Mouse (Mus musculus) MEL (cell line): ENCODE measurements around the gene Cfap69.

Experiments used
- BHLHE40 ChIP-seq: IDR thresholded peaks from 2 replicates; pipeline ENCODE4 v1.6.1; 2012; ENCODE audit warnings: low read depth, mild to moderate bottlenecking, inconsistent platforms, low read length, improper control_type of control experiment, borderline replicate concordance
- CTCF ChIP-seq, 3 experiments: IDR thresholded peaks in 2 of 3; conservative IDR thresholded peaks in 1 of 3; 2 replicates each; pipeline ENCODE4 v1.5.1; 2011 to 2012; ENCODE audit warnings: low read length in 3 of 3, low read depth in 2 of 3, mild to moderate bottlenecking in 2 of 3, improper control_type of control experiment in 1 of 3, inconsistent platforms in 1 of 3, mixed read lengths in 1 of 3, moderate library complexity in 1 of 3; ENCODE audit not compliant: control insufficient read depth in 1 of 3, insufficient read depth in 1 of 3, poor library complexity in 1 of 3, severe bottlenecking in 1 of 3
- E2F4 ChIP-seq: IDR thresholded peaks from 2 replicates; pipeline ENCODE4 v1.6.1; 2011; ENCODE audit warnings: low read depth, low read length, improper control_type of control experiment, borderline replicate concordance
- ELF1 ChIP-seq: IDR thresholded peaks from 2 replicates; pipeline ENCODE4 v1.6.1; 2014; ENCODE audit warnings: low read depth, mild to moderate bottlenecking, inconsistent platforms, low read length, improper control_type of control experiment, moderate library complexity
- EP300 ChIP-seq, 2 experiments: IDR thresholded peaks; 2 replicates each; pipeline ENCODE4 v1.6.1; 2011; ENCODE audit warnings: improper control_type of control experiment in 2 of 2, low read length in 2 of 2, low read depth in 1 of 2, mild to moderate bottlenecking in 1 of 2
- ETS1 ChIP-seq: IDR thresholded peaks from 2 replicates; pipeline ENCODE4 v1.6.1; 2012; ENCODE audit warnings: low read depth, mild to moderate bottlenecking, inconsistent platforms, low read length, improper control_type of control experiment, moderate library complexity
- HCFC1 ChIP-seq: IDR thresholded peaks from 2 replicates; pipeline ENCODE4 v1.6.1; 2012; ENCODE audit warnings: low read depth, mild to moderate bottlenecking, inconsistent platforms, low read length, improper control_type of control experiment, moderate library complexity
- MAFK ChIP-seq: IDR thresholded peaks from 2 replicates; pipeline ENCODE4 v1.6.1; 2011; ENCODE audit warnings: low read depth, mild to moderate bottlenecking, low read length, improper control_type of control experiment, borderline replicate concordance
- MXI1 ChIP-seq: IDR thresholded peaks from 2 replicates; pipeline ENCODE4 v1.6.1; 2011; ENCODE audit warnings: mild to moderate bottlenecking, low read depth, low read length, improper control_type of control experiment
- POLR2A ChIP-seq, 2 experiments: IDR thresholded peaks; 2 replicates each; pipeline ENCODE4 v1.6.1; 2011 to 2012; ENCODE audit warnings: low read length in 2 of 2, mild to moderate bottlenecking in 2 of 2, control low read depth in 1 of 2, improper control_type of control experiment in 1 of 2, low read depth in 1 of 2, moderate library complexity in 1 of 2; ENCODE audit not compliant: control insufficient read depth in 1 of 2, insufficient read depth in 1 of 2, poor library complexity in 1 of 2
- TCF12 ChIP-seq: IDR thresholded peaks from 2 replicates; pipeline ENCODE4 v1.6.1; 2014; ENCODE audit warnings: low read depth, mild to moderate bottlenecking, inconsistent platforms, low read length, improper control_type of control experiment, moderate library complexity
- USF1 ChIP-seq: IDR thresholded peaks from 2 replicates; pipeline ENCODE4 v1.6.1; 2014; ENCODE audit warnings: low read depth, mild to moderate bottlenecking, inconsistent platforms, low read length, improper control_type of control experiment, moderate library complexity
- ZC3H11A ChIP-seq: IDR thresholded peaks from 2 replicates; pipeline ENCODE4 v1.6.1; 2012; ENCODE audit warnings: low read depth, mild to moderate bottlenecking, inconsistent platforms, low read length, improper control_type of control experiment
- ZNF384 ChIP-seq: IDR thresholded peaks from 2 replicates; pipeline ENCODE4 v1.6.1; 2012; ENCODE audit warnings: low read depth, mild to moderate bottlenecking, inconsistent platforms, low read length, improper control_type of control experiment

GRCm38 (mm10) chr5:5551110-5551509, 112.9 kb downstream of the Cfap69 start:
- no peak for TF ChIP-seq CTCF (IDR thresholded peaks at IDR 0.05 in 2 of 3, conservative IDR thresholded peaks at IDR 0.05 in 1 of 3; ENCODE audit: control insufficient read depth in 1 of 3, insufficient read depth in 1 of 3, low read depth in 2 of 3, low read length in 3 of 3, poor library complexity in 1 of 3, severe bottlenecking in 1 of 3)
- no peak for TF ChIP-seq EP300 (IDR thresholded peaks at IDR 0.05; ENCODE audit: low read depth in 1 of 2, low read length in 2 of 2)
- no peak for TF ChIP-seq POLR2A (IDR thresholded peaks at IDR 0.05; ENCODE audit: control insufficient read depth in 1 of 2, insufficient read depth in 1 of 2, low read depth in 1 of 2, low read length in 2 of 2, poor library complexity in 1 of 2)
- no peak for TF ChIP-seq ZNF384
- TF ChIP-seq MXI1: no peak
- no peak for TF ChIP-seq BHLHE40
- TF ChIP-seq MAFK: no peak
- TF ChIP-seq USF1: no peak
- TF ChIP-seq ELF1: no peak
- TF ChIP-seq E2F4: no peak
- TF ChIP-seq HCFC1: no peak
- TF ChIP-seq TCF12: no peak
- no peak for TF ChIP-seq ETS1
- TF ChIP-seq ZC3H11A: no peak
